Mouse (Mus musculus) heart, embryonic 14.5 days (tissue): ENCODE measurements around the gene Mgme1. TPM values are rescaled to one million over a fixed set of nuclear protein-coding genes. Genes with fewer than 3 reads are reported as not detected.

Source experiments
- ATAC-seq: fragments of 200-750 bp; cut with Nextera tagmentation; 2 replicates; pipeline ENCODE4 v1.8.0; 2017; ENCODE audit warnings: low read depth, moderate TSS enrichment; ENCODE audit not compliant: insufficient number of reproducible peaks, insufficient read depth, low FRiP score
- H3K27ac ChIP-seq, 2 experiments: fragments of 200-500 bp in 1 of 2; fragments of 300-500 bp in 1 of 2; sonication (generic) in 1 of 2; replicated peaks in 1 of 2; 2 replicates each; pipeline ENCODE4 v1.5.1; 2012 to 2014; ENCODE audit warnings: low read depth in 2 of 2, low read length in 2 of 2, control low read depth in 1 of 2, mild to moderate bottlenecking in 1 of 2, mixed read lengths in 1 of 2; ENCODE audit not compliant: control insufficient read depth in 1 of 2, insufficient read depth in 1 of 2
- H3K27me3 ChIP-seq: fragments of 300-500 bp; sonication (generic); 2 replicates; pipeline ENCODE4 v1.6.1; 2014; ENCODE audit warnings: mild to moderate bottlenecking, low read length, control low read depth; ENCODE audit not compliant: control insufficient read depth, insufficient read depth
- H3K36me3 ChIP-seq: fragments of 300-500 bp; sonication (generic); 2 replicates; pipeline ENCODE4 v1.6.1; 2014; ENCODE audit warnings: mild to moderate bottlenecking, control low read depth, low read length, mixed read lengths; ENCODE audit not compliant: control insufficient read depth, insufficient read depth
- H3K4me1 ChIP-seq, 2 experiments: fragments of 200-500 bp in 1 of 2; fragments of 300-500 bp in 1 of 2; sonication (generic) in 1 of 2; 2 replicates each; pipeline ENCODE4 v1.6.1; 2012 to 2014; ENCODE audit warnings: low read length in 2 of 2, control low read depth in 1 of 2, mixed read lengths in 1 of 2; ENCODE audit not compliant: control insufficient read depth in 2 of 2, insufficient read depth in 2 of 2
- H3K4me2 ChIP-seq: fragments of 300-500 bp; sonication (generic); 2 replicates; pipeline ENCODE4 v1.6.1; 2014; ENCODE audit warnings: mild to moderate bottlenecking, low read length
- H3K4me3 ChIP-seq, 2 experiments: fragments of 200-500 bp in 1 of 2; fragments of 300-500 bp in 1 of 2; sonication (generic) in 1 of 2; 2 replicates each; pipeline ENCODE4 v1.5.1; 2012 to 2014; ENCODE audit warnings: low read length in 2 of 2, mild to moderate bottlenecking in 2 of 2, control low read depth in 1 of 2, low read depth in 1 of 2, moderate library complexity in 1 of 2; ENCODE audit not compliant: control insufficient read depth in 1 of 2, insufficient read depth in 1 of 2
- H3K9ac ChIP-seq: fragments of 300-500 bp; sonication (generic); 2 replicates; pipeline ENCODE4 v1.6.1; 2014; ENCODE audit warnings: mild to moderate bottlenecking, low read length
- H3K9me3 ChIP-seq: fragments of 300-500 bp; sonication (generic); 2 replicates; pipeline ENCODE4 v1.6.1; 2016; ENCODE audit warnings: low read length, control low read depth; ENCODE audit not compliant: control insufficient read depth
- WGBS: fragments of 180-500 bp; shearing (Covaris S2); extraction: QIAGEN DNeasy Blood & Tissue Kit; methylation state at CpG from one replicate; pipeline ENCODE4 v1.1.7; 2014; 5-methylcytosine and 5-hydroxymethylcytosine counted together
- polyA plus RNA-seq: library from polyadenylated mRNA; unstranded; fragments of >200 nt; fragmentation: Nextera tagmentation; extraction: Ambion mirVana; gene quantifications from 2 replicates; pipeline ENCODE4 v1.2.1, GENCODE M21; 2014

The Mgme1 gene
- polyA plus RNA-seq: 21.2 and 21.8 TPM in 2 replicates

GRCm38 (mm10) chr2:144270507-144271420 is at the start of gene Mgme1, which contains the start of gene Snx5:
TSS of gene Mgme1 (plus strand) at chr2:144270663.
TSS of gene Snx5 (minus strand) at chr2:144270906.
- H3K4me3 ChIP-seq: peak within 1 kb of the TSS; percentile 95
- H3K27me3 ChIP-seq: no peaks in the 10 kb centered on the region
- H3K27ac ChIP-seq: peak within 1 kb of the TSS; percentile 94 to 95
- peak; percentile 94 for ATAC-seq
- no peaks in the 10 kb centered on the region for H3K9me3 ChIP-seq
- peaks cover 26% of the 10 kb centered on the region for H3K36me3 ChIP-seq
- peak within 1 kb of the TSS; percentile 72 for H3K4me2 ChIP-seq
- H3K9ac ChIP-seq: peak within 1 kb of the TSS; percentile 99
- WGBS: under 1% methylated on average over 91 of the region's 93 CpGs
- H3K4me1 ChIP-seq: peaks cover 0 to 37% of the 10 kb centered on the region in 2 experiments; a peak in 2 of 4 replicates

- Histone ChIP-seq H3K9ac (no peak overlapping the region; the same call in 1 of the 2 replicates), H3K4me2 (peak overlapping the region; percentile 45), H3K4me1 (no peaks in the 10 kb centered on the region), H3K27ac (no peak overlapping the region), H3K36me3 (no peaks in the 10 kb centered on the region), H3K4me3 (0 out of 4 replicates have a peak overlapping the region, but pooled peaks of 1 of the 2 experiments have one; percentile 1), H3K9me3 (no peaks in the 10 kb centered on the region), H3K27me3 (no peaks in the 10 kb centered on the region)
- WGBS: 53% methylated on average over 12 of the region's 12 CpGs
- no peak for ATAC-seq
Observed at GRCm38 (mm10) chr2:144224351-144224750, 46.1 kb upstream of the Mgme1 start.

DNA sequence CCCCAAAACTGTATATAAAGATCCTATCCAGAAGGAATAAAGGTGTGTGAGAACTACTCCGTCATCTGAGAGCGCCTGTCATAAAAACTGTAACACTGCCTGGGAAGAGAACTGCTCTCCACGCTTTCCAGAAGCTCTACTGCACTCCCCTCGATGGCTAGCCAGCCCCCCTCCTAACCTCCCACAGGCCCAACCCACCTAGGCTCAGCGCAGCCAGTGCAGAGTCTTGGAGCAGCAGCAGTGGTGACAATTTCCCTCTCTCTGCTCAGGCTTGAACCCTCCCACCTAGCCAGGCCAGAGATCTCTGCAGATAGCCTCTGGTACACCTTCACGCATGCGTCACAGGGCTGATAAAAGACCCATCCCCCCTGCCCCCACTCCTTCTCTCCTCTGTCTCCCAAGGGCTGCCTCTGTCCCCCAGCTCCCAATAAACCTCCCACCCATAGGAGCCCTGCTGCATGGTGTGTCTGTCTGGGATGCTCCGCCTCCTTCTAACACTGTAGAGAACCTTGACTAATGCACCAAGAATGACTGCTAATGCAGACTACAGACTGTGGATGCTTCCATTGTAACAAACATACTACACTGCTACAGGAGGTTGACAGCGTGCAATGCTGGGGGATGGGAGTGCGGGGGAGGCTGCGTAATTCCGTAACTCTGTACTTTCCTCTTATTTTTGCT is 43.4 kb upstream of the Mgme1 start:
- 85% methylated on average over 12 of the region's 12 CpGs for WGBS
- no peak overlapping the region for H3K4me2 ChIP-seq
- no peak overlapping the region for H3K9ac ChIP-seq
- peaks cover 0 to 4% of the 10 kb centered on the region in 2 experiments; a peak in 3 of 4 replicates for H3K4me1 ChIP-seq
- H3K27me3 ChIP-seq: no peaks in the 10 kb centered on the region
- no peaks in the 10 kb centered on the region for H3K9me3 ChIP-seq
- no peak for ATAC-seq
- H3K4me3 ChIP-seq: no peak overlapping the region
- H3K27ac ChIP-seq: no peak overlapping the region
- no peaks in the 10 kb centered on the region for H3K36me3 ChIP-seq

DNA sequence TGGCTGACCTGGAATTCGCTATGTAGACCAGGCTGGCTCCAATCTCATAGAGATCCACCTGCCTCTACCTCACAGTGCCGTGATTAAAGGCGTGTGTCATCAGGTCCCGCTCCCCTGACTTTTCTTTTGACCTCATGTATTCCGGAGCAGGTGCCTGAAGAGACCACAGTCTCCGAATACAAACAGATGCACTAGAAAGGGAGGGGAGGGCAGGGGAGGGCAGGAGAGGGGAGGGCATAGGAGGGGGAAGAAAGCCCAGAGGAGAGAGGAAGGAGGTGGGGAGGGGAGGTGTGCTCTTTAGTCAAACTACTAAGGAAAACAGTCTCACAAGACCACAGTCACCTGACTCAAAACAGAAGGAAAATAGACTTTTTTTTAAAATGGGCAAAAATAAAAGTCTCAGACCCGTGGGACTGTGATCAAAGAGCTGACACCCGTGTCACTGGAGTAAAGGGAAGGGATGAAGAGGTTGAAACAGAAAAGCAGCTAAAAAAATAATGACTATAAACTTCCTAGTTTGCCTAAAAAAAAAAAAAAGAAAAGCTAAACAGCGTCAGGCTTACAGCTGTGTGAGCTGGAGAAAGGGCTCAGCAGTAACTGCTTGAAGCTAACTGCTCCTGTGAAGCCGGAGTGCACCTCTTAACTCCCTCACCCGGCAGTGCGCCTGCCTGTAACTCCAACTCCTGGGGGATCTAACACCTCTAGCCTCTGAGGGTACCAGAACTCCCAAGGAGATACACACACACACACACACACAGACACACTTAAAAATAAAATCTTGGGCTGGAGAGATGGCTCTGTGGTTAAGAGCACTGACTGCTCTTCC is 41.7 kb upstream of the Mgme1 start:
- H3K36me3 ChIP-seq: no peaks in the 10 kb centered on the region
- H3K4me2 ChIP-seq: no peak overlapping the region
- H3K9me3 ChIP-seq: no peaks in the 10 kb centered on the region
- H3K27ac ChIP-seq: no peak overlapping the region
- 79% methylated on average over 12 of the region's 12 CpGs for WGBS
- H3K4me1 ChIP-seq: peaks cover 0 to 4% of the 10 kb centered on the region in 2 experiments; a peak in 3 of 4 replicates
- no peak for ATAC-seq
- no peak overlapping the region for H3K4me3 ChIP-seq
- H3K27me3 ChIP-seq: no peaks in the 10 kb centered on the region
- H3K9ac ChIP-seq: no peak overlapping the region

DNA sequence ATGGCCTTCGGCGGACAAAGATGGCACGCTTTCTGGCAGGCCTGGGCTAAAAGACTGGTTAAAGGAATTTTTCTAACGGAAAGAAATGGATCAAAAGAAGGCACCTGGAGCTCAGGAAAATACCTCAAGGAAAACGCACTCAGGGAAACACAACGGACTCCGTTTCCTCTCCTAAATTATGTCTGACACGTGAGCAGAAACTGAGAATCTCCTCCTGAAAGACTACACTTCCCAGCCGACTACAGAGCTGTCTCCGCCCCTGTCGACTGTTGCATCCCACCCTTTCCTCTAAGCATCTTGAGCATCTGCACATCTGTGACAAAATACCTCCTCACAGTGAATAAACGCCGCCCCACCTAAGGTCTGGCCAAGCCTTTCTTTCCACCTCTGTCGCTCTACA is 40.8 kb upstream of the Mgme1 start:
- no peak for ATAC-seq
- Histone ChIP-seq H3K4me1 (peaks cover 0 to 4% of the 10 kb centered on the region in 2 experiments; a peak in 3 of 4 replicates), H3K4me3 (no peak overlapping the region), H3K9ac (no peak overlapping the region), H3K27me3 (no peaks in the 10 kb centered on the region), H3K36me3 (no peaks in the 10 kb centered on the region), H3K4me2 (no peak overlapping the region), H3K27ac (no peak overlapping the region), H3K9me3 (0 out of 2 replicates have a peak, but pooled peaks cover 5% of the 10 kb centered on the region)
- WGBS: 88% methylated on average over 14 of the region's 14 CpGs

- H3K27me3 ChIP-seq: no peaks in the 10 kb centered on the region
- no peak overlapping the region for H3K9ac ChIP-seq
- 16% methylated on average over 7 of the region's 7 CpGs for WGBS
- H3K36me3 ChIP-seq: no peaks in the 10 kb centered on the region
- peaks cover 0 to 4% of the 10 kb centered on the region in 2 experiments; a peak in 3 of 4 replicates for H3K4me1 ChIP-seq
- no peak overlapping the region for H3K4me2 ChIP-seq
- 0 out of 2 replicates have a peak, but pooled peaks cover 8% of the 10 kb centered on the region for H3K9me3 ChIP-seq
- no peak overlapping the region for H3K4me3 ChIP-seq
- no peak for ATAC-seq
- H3K27ac ChIP-seq: no peak overlapping the region
Observed at GRCm38 (mm10) chr2:144230498-144230897, 40.0 kb upstream of the Mgme1 start.

GRCm38 (mm10) chr2:144231115-144231514 is 39.3 kb upstream of the Mgme1 start:
- H3K4me3 ChIP-seq: no peak overlapping the region
- 62% methylated on average over 5 of the region's 5 CpGs for WGBS
- H3K4me2 ChIP-seq: no peak overlapping the region
- H3K9ac ChIP-seq: no peak overlapping the region
- 0 out of 2 replicates have a peak, but pooled peaks cover 8% of the 10 kb centered on the region for H3K9me3 ChIP-seq
- ATAC-seq: no peak
- H3K27me3 ChIP-seq: no peaks in the 10 kb centered on the region
- no peak overlapping the region for H3K27ac ChIP-seq
- H3K36me3 ChIP-seq: no peaks in the 10 kb centered on the region
- peaks cover 0 to 4% of the 10 kb centered on the region in 2 experiments; a peak in 3 of 4 replicates for H3K4me1 ChIP-seq
